Mouse (Mus musculus) heart, adult 2 months (tissue): Measurements from ENCODE around the gene Syngr1. TPM values are rescaled to one million over a fixed set of nuclear protein-coding genes. Genes with fewer than 3 reads are reported as not detected.
A peak's percentile ranks its signal among the peaks of the same experiment; 100 is the strongest.

Source experiments
- DNase-seq, 2 experiments: peaks; one replicate each; pipeline ENCODE4 v3.0.0; 2021
- H3K27ac ChIP-seq: fragments of 200-600 bp; 2 replicates; pipeline ENCODE4 v1.8.1; 2022
- H3K27me3 ChIP-seq: fragments of 200-500 bp; 2 replicates; pipeline ENCODE4 v1.6.1; 2012; ENCODE audit warnings: mild to moderate bottlenecking, low read length, inconsistent platforms, mixed read lengths; ENCODE audit not compliant: control insufficient read depth, insufficient read depth
- H3K36me3 ChIP-seq: fragments of 200-500 bp; 2 replicates; pipeline ENCODE4 v1.6.1; 2012; ENCODE audit warnings: low read length, inconsistent platforms; ENCODE audit not compliant: control insufficient read depth, insufficient read depth
- H3K4me1 ChIP-seq: fragments of 200-500 bp; 2 replicates; pipeline ENCODE4 v1.6.1; 2011; ENCODE audit warnings: low read length; ENCODE audit not compliant: control insufficient read depth, insufficient read depth
- H3K4me3 ChIP-seq: fragments of 200-600 bp; 2 replicates; pipeline ENCODE4 v1.8.1; 2022
- H3K79me2 ChIP-seq: fragments of 200-500 bp; replicated peaks from 2 replicates; pipeline ENCODE4 v1.6.1; 2012; ENCODE audit warnings: mild to moderate bottlenecking, inconsistent platforms, low read length, moderate library complexity, mixed read lengths; ENCODE audit not compliant: control insufficient read depth, insufficient read depth
- H3K9ac ChIP-seq: fragments of 200-500 bp; 2 replicates; pipeline ENCODE4 v1.6.1; 2012; ENCODE audit warnings: low read depth, mild to moderate bottlenecking, control low read depth, inconsistent platforms, low read length, mixed read lengths
- CTCF ChIP-seq: fragments of 200-600 bp; IDR thresholded peaks from 2 replicates; pipeline ENCODE4 v1.8.1; 2022; ENCODE audit warnings: antibody characterized with exemption, mild to moderate bottlenecking, moderate library complexity
- EP300 ChIP-seq: fragments of 200-500 bp; IDR thresholded peaks from 2 replicates; pipeline ENCODE4 v1.6.1; 2011; ENCODE audit warnings: low read depth, low read length, control low read depth; ENCODE audit not compliant: insufficient read depth
- POLR2A ChIP-seq: fragments of 200-500 bp; IDR thresholded peaks from 2 replicates; pipeline ENCODE4 v1.6.1; 2011; ENCODE audit warnings: mild to moderate bottlenecking, low read depth, low read length, control low read depth; ENCODE audit not compliant: insufficient read depth
- WGBS: fragments of 180-500 bp; shearing (Covaris S2); methylation state at CpG from one replicate; pipeline ENCODE4 v1.1.7; 2018; 5-methylcytosine and 5-hydroxymethylcytosine counted together
- intact Hi-C: fragments of 180-260 bp; cut with DNase I; formaldehyde crosslinking; loops from one replicate; pipeline ENCODE4 v1.15.1; 2025
- polyA plus RNA-seq: library from polyadenylated mRNA; depleted of rRNA; stranded (reverse); fragments of >200 nt; gene quantifications from 2 replicates; pipeline ENCODE4 v1.2.3, GENCODE M21; 2012
- total RNA-seq, 2 experiments: library from RNA; stranded (reverse); gene quantifications; 2 replicates each; pipeline ENCODE4 v1.2.3; 2021

The Syngr1 gene
- total and polyA plus RNA-seq, 3 experiments: 69.6 to 247 (median 95.0) TPM

DNA sequence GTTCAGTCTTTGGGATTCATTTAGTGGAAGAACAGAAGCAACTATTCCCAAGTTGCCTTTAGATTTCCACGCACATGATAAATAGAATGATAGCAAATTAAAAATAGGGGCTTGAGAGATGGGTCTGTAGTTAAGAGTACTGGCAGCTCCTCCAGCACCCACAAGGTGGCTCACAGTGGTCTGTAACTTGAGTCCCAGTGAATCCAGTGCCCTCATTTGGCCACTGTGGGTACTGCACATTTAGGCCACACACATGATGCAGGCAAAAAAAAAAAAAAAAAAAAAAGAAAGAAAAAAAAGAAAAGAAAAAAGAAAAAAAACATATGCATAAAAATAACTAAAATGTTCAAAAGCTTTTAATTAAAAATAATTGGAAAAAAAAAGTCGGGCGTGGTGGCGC, 2.5 kb upstream of the Syngr1 start:
- peak; percentile 87 to 88 for DNase-seq
- Histone ChIP-seq H3K27me3 (0 out of 2 replicates have a peak, but pooled peaks cover 3% of the 10 kb centered on the region), H3K9ac (no peak overlapping the region), H3K79me2 (no peaks in the 10 kb centered on the region; the same call in 1 of the 2 replicates), H3K4me3 (no peak overlapping the region), H3K36me3 (no peaks in the 10 kb centered on the region), H3K4me1 (no peaks in the 10 kb centered on the region), H3K27ac (no peak overlapping the region)
- TF ChIP-seq POLR2A (no peak), CTCF (peak; percentile 89), EP300 (peak; percentile 57; the same call in 1 of the 2 replicates)
- WGBS: 29% methylated on average over 4 of the region's 4 CpGs
- intact Hi-C loops: loop anchor here (2.0 to 5.0 kb wide), 2 partner anchors 136 to 174 kb away; partner anchors contain the start of gene Rps19bp1

DNA sequence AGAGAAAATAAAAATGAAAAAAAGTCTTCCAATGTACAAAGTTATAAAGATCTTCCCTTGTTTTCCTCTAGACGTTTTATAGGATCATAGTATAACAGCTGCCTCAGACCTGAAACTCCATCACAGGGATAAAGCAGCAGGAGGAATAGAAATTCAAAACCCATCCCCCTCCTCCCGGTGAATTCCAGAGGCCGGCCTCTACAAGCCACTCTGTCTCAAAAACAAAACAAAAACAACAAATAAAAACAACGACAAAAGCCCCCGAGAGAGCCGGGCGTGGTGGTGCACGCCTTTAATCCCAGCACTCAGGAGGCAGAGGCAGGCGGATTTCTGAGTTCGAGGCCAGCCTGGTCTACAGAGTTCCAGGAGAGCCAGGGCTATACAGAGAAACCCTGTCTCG, 979 bp upstream of the Syngr1 start:
- 0 out of 2 replicates have a peak, but pooled peaks cover 3% of the 10 kb centered on the region for H3K27me3 ChIP-seq
- intact Hi-C loops: loop anchor here (2.0 kb wide), 1 partner anchor 615 kb away; no protein-coding TSS in a partner anchor
- WGBS: 76% methylated on average over 11 of the region's 11 CpGs
- no peak overlapping the region for H3K9ac ChIP-seq
- DNase-seq: no peak
- H3K27ac ChIP-seq: no peak overlapping the region; the same call in 1 of the 2 replicates
- no peaks in the 10 kb centered on the region for H3K36me3 ChIP-seq
- no peaks in the 10 kb centered on the region; the same call in 1 of the 2 replicates for H3K79me2 ChIP-seq
- TF ChIP-seq POLR2A: no peak
- no peak overlapping the region for H3K4me3 ChIP-seq
- no peaks in the 10 kb centered on the region for H3K4me1 ChIP-seq

DNA sequence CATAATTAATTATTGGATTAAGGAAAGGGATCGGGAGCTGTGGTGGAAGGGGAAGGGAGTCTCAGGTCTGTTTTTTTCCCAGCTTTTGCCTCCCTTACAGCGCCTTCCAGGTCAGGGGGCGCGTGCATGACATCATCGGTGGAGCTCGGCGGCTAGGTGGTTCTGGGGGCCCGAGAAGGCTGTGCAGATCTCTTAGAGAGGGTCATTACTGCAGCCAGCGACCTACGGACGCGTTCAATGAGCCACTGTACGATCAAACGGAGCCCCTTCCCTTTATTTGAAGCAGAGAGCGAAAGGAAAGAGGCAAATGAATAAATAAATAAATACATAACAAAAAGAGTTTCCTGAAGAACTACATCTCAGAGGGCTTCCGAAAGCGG, 403 bp upstream of the Syngr1 start:
- intact Hi-C loops: loop anchor here (2.0 kb wide), 1 partner anchor 614 kb away; no protein-coding TSS in a partner anchor
- no peak for DNase-seq
- TF ChIP-seq POLR2A: no peak
- no peak for TF ChIP-seq EP300
- H3K27ac ChIP-seq: peak overlapping the region; percentile 75
- H3K9ac ChIP-seq: peak overlapping the region; percentile 65
- no peaks in the 10 kb centered on the region; the same call in 1 of the 2 replicates for H3K79me2 ChIP-seq
- no peaks in the 10 kb centered on the region for H3K36me3 ChIP-seq
- peak overlapping the region; percentile 62 for H3K4me3 ChIP-seq
- WGBS: 3% methylated on average over 17 of the region's 17 CpGs
- H3K27me3 ChIP-seq: 0 out of 2 replicates have a peak, but pooled peaks cover 3% of the 10 kb centered on the region
- no peaks in the 10 kb centered on the region for H3K4me1 ChIP-seq

DNA sequence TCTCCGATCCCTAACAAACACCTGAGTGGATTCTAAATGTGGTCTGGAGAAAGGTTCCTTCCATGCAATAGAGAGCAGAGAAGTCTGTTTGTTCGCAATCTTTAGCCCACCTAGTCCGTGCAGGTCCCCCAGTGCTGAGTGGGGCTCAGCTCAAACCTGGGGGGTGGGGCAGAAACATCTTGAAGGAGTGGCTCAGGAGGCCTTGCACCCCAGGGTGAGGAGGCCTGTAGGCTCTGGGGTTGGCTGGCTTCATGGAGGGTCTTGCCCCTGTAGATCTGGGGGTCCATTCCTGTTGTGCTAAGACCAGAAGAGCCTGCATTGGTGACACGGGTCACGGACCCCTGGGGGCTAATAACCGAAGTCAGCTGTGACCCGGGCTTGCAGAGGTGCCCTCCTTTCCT, 907 bp downstream of the Syngr1 start:
- intact Hi-C loops: no loop called here
- no peak for TF ChIP-seq CTCF
- no peak for TF ChIP-seq EP300
- no peak for TF ChIP-seq POLR2A
- no peaks in the 10 kb centered on the region; the same call in 1 of the 2 replicates for H3K4me1 ChIP-seq
- H3K36me3 ChIP-seq: no peaks in the 10 kb centered on the region
- peak overlapping the region; percentile 62 for H3K4me3 ChIP-seq
- H3K79me2 ChIP-seq: no peaks in the 10 kb centered on the region; the same call in 1 of the 2 replicates
- DNase-seq: no peak
- H3K27ac ChIP-seq: peak overlapping the region; percentile 75; the same call in 1 of the 2 replicates
- 0 out of 2 replicates have a peak, but pooled peaks cover 3% of the 10 kb centered on the region for H3K27me3 ChIP-seq
- WGBS: 56% methylated on average over 7 of the region's 7 CpGs
- no peak overlapping the region for H3K9ac ChIP-seq

DNA sequence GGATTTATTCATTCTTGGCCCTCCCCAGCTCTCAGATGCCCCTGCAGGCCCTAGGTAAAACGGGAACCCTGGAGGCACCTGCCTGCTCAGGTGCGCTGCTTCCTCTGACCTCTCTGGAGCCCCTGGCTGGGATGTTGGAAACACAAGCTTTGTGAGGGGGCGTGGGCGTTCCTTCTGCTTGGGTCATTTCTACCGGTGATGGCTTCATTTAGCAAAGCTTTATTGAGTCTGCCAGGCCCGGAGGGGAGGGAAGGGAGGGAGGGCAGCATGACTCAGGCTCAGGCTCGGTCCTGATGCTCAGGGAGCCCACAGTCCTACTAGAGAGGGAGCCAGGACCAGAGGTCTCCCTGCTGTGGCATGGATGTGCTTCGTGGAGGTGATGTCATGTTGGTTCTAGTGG, 1.5 kb downstream of the Syngr1 start:
- TF ChIP-seq EP300 (no peak), CTCF (no peak), POLR2A (no peak)
- H3K27ac ChIP-seq: no peak overlapping the region
- H3K36me3 ChIP-seq: no peaks in the 10 kb centered on the region
- no peak overlapping the region for H3K4me3 ChIP-seq
- WGBS: 33% methylated on average over 8 of the region's 8 CpGs
- 0 out of 2 replicates have a peak, but pooled peaks cover 3% of the 10 kb centered on the region for H3K27me3 ChIP-seq
- no peaks in the 10 kb centered on the region; the same call in none of the 2 replicates for H3K4me1 ChIP-seq
- intact Hi-C loops: no loop called here
- H3K9ac ChIP-seq: no peak overlapping the region
- no peak for DNase-seq
- H3K79me2 ChIP-seq: no peaks in the 10 kb centered on the region; the same call in 1 of the 2 replicates

DNA sequence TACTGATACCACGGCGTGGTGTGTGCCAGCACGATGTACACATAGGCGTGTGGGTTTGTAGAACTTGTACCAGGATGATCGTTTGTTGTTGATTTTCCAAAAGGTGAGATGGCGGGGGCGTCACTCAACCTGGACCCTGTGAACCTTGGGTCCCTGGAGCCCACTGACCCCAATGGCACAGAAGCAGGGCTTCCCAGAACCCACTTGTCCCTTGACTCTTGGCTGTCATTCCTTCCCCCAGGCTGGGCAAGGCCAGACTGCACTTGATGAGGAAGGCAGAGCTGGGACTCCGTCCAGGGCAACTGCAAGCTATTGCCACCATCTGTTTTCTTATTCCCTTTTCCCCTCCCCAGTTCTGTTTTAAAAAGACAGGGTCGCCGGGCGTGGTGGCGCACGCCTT, 3.1 kb downstream of the Syngr1 start:
- H3K27me3 ChIP-seq: 0 out of 2 replicates have a peak, but pooled peaks cover 3% of the 10 kb centered on the region
- DNase-seq: peak in 1 of 2 experiments; percentile 49
- intact Hi-C loops: no loop called here
- no peak overlapping the region for H3K9ac ChIP-seq
- 73% methylated on average over 13 of the region's 13 CpGs for WGBS
- no peak for TF ChIP-seq EP300
- no peak for TF ChIP-seq POLR2A
- no peak for TF ChIP-seq CTCF
- H3K79me2 ChIP-seq: no peaks in the 10 kb centered on the region; the same call in 1 of the 2 replicates
- peak overlapping the region; percentile 5; the same call in 1 of the 2 replicates for H3K27ac ChIP-seq
- H3K36me3 ChIP-seq: no peaks in the 10 kb centered on the region
- H3K4me3 ChIP-seq: no peak overlapping the region
- H3K4me1 ChIP-seq: peaks cover 2% of the 10 kb centered on the region
